Mouse (Mus musculus) MEL (cell line): ENCODE data around the gene Shroom1.

Experiments used
- CTCF ChIP-seq, 3 experiments: IDR thresholded peaks in 2 of 3; conservative IDR thresholded peaks in 1 of 3; 2 replicates each; pipeline ENCODE4 v1.5.1; 2011 to 2012; ENCODE audit warnings: low read length in 3 of 3, low read depth in 2 of 3, mild to moderate bottlenecking in 2 of 3, improper control_type of control experiment in 1 of 3, inconsistent platforms in 1 of 3, mixed read lengths in 1 of 3, moderate library complexity in 1 of 3; ENCODE audit not compliant: control insufficient read depth in 1 of 3, insufficient read depth in 1 of 3, poor library complexity in 1 of 3, severe bottlenecking in 1 of 3
- E2F4 ChIP-seq: IDR thresholded peaks from 2 replicates; pipeline ENCODE4 v1.6.1; 2011; ENCODE audit warnings: low read depth, low read length, improper control_type of control experiment, borderline replicate concordance
- EP300 ChIP-seq, 2 experiments: IDR thresholded peaks; 2 replicates each; pipeline ENCODE4 v1.6.1; 2011; ENCODE audit warnings: improper control_type of control experiment in 2 of 2, low read length in 2 of 2, low read depth in 1 of 2, mild to moderate bottlenecking in 1 of 2
- POLR2A ChIP-seq, 2 experiments: IDR thresholded peaks; 2 replicates each; pipeline ENCODE4 v1.6.1; 2011 to 2012; ENCODE audit warnings: low read length in 2 of 2, mild to moderate bottlenecking in 2 of 2, control low read depth in 1 of 2, improper control_type of control experiment in 1 of 2, low read depth in 1 of 2, moderate library complexity in 1 of 2; ENCODE audit not compliant: control insufficient read depth in 1 of 2, insufficient read depth in 1 of 2, poor library complexity in 1 of 2
- USF1 ChIP-seq: IDR thresholded peaks from 2 replicates; pipeline ENCODE4 v1.6.1; 2014; ENCODE audit warnings: low read depth, mild to moderate bottlenecking, inconsistent platforms, low read length, improper control_type of control experiment, moderate library complexity
- ZNF384 ChIP-seq: IDR thresholded peaks from 2 replicates; pipeline ENCODE4 v1.6.1; 2012; ENCODE audit warnings: low read depth, mild to moderate bottlenecking, inconsistent platforms, low read length, improper control_type of control experiment

- TF ChIP-seq E2F4 (no peak), CTCF (IDR thresholded peaks at IDR 0.05 in 2 of 3, conservative IDR thresholded peaks at IDR 0.05 in 1 of 3; ENCODE audit: control insufficient read depth in 1 of 3, insufficient read depth in 1 of 3, low read depth in 2 of 3, low read length in 3 of 3, poor library complexity in 1 of 3, severe bottlenecking in 1 of 3) (no peak), USF1 (no peak), POLR2A (IDR thresholded peaks at IDR 0.05; ENCODE audit: control insufficient read depth in 1 of 2, insufficient read depth in 1 of 2, low read depth in 1 of 2, low read length in 2 of 2, poor library complexity in 1 of 2) (no peak), ZNF384 (no peak), EP300 (IDR thresholded peaks at IDR 0.05; ENCODE audit: low read depth in 1 of 2, low read length in 2 of 2) (no peak)
Observed at GRCm38 (mm10) chr11:53413871-53414270, 43.1 kb upstream of the Shroom1 start.
